Mouse (Mus musculus): ENCODE measurements around the gene Ick.

GRCm38 (mm10) chr9:78163291-78163690, 54.3 kb downstream of the Ick start:
- TF ChIP-seq CTCF (IDR thresholded peaks at IDR 0.05; ENCODE audit: control insufficient read depth, insufficient read depth, insufficient replicate concordance, low read depth, low read length): no peak
- no peak for TF ChIP-seq POLR2A (IDR thresholded peaks at IDR 0.05; ENCODE audit: control insufficient read depth, low read depth, low read length)
